Mouse (Mus musculus): ENCODE data around the gene Wnt3a.
"Not testable (repeated sequence)": the region's sequence is repeated elsewhere in the genome, so short reads cannot be mapped to it uniquely, and the experiment has no call there.

Wnt3a gene

GRCm38 (mm10) chr11:59307422-59308163 is 17.0 kb upstream of the Wnt3a start:
- peak; percentile 98 for DNase-seq

DNA sequence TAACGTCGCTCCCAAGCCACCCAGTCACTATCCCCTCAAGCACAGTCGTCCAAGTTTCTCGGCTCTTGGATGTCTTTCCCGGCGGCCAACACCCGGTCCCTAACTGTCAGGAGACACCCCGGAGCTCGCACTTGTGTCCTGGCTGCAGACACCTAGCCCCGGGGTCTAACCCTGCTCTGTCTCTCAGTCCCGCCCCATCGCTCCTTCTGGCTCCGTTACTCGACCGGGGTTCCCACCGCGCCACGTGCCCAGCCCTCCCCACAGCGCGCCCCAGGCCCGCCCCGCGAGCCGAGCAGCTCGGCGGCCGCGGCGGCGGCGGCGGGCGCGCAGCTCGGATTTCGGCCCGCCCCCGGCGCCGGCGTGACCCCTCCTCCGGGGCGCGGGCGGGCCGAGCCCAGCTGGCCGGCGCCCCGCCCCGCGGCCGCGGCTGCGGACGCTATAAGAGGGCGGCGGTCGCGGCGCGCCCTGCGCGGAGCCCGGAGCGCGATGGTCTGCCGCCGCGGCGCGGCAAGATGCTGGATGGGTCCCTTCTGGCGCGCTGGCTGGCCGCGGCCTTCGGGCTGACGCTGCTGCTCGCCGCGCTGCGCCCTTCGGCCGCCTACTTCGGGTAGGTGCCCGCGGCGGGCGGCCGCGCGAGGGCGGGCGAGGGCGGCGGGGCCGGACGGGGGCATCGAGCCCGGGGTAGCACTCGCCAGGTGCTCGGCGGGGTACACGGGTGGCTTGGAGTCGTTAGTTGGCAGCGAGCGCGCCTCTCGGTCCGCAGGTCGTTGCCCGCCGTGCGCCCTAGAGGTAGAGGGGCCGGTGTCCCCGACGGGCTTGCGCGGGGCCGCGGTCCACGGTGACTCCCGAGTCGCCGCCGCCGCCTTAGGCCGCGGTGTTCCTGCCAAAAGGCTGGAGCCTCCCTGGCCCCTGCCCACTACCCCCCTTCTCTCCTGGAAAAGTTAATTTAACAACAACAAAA is 16.2 kb upstream of the Wnt3a start, which contains the start of gene Wnt9a:
Wnt9a (plus strand) TSS at position 468 of the 961 bp plus-strand sequence.
- peak; percentile 98 for DNase-seq

DNA sequence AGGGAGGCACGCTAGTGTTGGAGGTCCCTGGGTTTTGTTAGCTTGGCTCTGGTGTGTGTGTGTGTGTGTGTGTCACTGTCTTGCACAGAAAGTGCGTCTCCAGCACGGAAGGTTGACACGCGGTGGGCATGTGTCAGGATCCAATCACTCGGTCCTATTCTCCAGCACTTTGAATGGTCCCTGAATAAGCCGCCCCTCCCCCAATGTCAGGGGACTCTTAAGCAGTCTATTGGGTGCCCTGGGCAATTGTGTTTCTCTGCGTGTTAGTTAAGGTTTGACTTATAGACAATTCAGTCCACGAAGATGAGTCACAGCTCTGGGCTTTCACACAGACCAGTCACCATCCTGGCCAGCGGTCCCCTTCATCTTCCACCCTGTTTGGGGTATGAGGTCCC is 15.3 kb upstream of the Wnt3a start:
- no peak for DNase-seq

DNA sequence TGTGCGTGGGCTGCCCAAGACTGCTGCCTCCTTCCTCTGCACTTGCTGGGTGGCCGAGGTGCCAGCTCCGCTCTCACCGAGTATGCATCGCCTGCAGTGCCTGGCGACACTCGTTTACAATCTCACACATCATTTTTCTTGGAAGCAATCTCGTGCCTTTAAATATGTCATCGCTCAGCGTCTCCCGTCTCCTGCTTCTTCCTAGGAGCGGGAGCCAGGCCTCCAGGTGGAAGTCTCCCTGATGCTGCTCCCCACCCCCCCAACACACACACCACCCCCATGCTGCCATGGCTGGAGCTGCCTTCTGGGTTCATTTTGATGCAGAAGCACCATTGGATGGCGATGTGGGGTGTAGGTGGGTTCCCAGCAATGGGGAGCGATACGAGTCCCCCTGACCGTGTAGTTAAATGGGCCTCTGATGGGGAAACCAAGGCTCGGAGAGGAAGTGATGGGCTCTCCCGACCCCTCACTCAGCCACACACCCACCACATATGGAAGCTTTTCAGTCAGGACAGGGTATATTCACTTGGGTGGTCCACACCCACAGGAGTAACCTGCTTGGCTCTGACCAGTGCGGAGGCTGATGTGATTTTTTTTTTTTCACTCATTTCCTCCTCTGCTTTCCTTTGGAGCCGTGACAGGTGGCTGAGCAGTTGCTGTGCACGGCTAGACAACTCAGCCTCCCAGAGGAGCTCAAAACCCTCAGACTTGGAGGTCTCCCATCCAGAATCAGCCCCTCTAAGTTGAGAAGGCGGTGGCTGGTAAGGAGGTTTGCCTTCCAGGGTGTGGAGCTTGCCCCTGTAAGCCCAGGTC is 14.7 kb upstream of the Wnt3a start:
- no peak for DNase-seq

DNA sequence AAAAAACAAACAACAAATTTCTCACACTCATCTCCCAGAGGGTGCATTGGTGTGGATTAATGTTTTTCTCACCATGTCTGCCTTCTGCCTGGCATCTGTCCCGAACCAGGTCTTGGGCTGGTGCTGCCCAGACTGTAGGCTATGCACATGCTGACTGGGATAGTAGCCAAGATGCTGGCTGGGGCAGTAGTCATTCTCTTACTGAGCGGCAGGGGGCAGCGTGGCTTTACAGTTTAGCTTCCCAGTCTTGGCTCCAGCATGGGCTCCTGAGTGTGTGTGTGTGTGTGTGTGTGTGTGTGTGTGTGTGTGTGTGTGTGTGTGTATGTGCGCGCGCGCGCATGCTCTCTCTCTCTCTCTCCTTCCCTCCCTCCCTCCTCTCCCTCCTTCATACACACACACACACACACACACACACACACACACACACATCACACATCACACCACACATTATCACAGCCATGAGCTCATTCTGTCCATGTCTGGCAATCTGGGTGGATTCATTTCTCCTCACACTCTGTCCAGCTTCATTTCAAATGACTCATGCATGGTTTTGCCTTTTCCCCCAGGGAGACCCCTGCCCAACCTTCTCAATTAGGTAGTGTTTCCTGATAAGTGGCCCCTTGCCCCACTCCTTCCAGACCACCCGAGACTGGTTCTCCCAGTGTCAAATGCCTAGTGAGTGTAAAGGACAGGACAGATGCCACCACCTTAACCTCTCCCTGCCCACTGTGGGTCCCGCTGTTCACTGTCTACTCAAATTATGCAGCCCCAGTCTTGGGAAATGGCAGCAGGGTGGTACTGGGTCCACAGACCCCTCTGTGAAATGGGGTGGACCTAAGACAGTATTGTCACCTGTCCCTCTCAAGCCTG is 12.4 kb upstream of the Wnt3a start:
- peak; percentile 97 for DNase-seq

DNA sequence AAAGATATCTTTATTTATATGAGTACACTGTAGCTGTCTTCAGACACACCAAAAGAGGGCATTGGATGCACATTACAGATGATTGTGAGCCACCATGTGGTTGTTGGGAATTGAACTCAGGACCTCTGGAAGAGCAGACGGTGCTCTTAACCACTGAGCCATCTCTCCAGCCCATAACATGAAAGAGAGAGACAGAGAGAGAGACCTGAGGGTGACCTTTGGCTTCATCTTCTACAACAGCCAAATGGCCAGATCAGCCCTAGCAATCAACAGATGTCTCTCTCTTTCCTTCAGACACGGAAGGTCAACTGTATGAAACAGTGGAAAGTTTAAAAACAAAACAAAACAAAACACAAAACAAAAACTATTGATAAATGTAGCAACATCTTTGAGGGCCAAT is 10.5 kb upstream of the Wnt3a start:
- not testable (repeated sequence) for DNase-seq

DNA sequence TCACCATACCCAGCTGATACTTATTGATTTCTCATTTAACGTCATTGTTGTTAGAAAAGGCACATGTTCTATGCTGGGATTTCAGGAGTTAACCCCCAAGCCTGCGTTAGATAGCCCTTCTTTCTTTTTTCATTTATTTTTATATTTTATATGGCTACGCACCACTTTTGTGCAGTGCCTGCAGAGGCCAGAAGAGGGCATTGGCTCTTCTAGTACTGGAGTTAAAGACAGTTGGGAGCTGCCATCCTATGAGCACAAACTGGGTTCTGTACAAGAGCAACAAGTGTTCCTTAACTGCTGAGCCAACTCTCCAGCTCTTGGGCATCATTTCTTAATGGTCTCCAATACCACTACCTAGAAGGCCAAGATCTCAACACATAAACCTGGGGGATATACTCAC is 9.6 kb upstream of the Wnt3a start:
- DNase-seq, result no peak

GRCm38 (mm10) chr11:59297941-59298340 is 7.4 kb upstream of the Wnt3a start:
- DNase-seq, result no peak

DNA sequence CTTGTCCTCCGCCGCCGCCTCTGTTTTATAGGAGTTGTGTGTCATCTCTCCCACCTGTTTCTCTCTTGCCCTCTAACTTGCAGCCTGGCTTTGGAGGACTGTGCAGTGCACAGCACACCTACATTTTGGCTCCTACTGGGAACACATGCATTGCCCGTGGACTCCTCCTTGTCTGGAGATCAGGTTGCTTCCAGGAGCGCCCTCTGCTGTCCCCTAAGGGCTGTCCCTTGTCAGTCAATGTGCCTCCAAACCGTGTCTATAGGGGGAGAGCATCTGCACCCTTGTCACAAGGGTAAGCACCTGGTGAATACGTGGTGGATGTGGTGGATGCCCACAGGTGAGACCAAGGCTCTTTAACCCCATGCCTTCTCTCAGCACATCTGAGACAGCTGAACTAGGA is 3.1 kb upstream of the Wnt3a start:
- no peak for DNase-seq

GRCm38 (mm10) chr11:59289706-59290105 is 846 bp downstream of the Wnt3a start:
- no peak for DNase-seq

DNA sequence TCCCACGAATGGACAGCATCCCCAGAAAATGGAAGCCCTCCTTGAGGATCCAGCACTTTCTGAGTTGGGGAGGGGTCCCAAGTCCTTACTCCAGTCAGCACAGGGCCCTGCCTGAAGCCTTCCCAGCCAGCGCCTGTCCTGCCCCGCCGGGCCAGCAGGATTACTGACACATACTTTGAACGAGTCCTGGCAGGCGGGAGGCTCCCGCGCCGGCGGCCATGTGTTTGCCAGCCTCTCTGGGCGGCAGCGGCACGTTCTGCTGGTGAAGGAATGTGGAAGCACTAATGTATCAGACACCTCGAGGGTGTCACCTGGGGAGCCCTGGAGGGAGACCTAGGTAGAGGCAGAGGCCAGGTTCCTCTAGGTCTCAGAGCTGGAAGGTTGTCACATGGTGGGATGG is 6.4 kb downstream of the Wnt3a start:
- DNase-seq, result no peak

- peak; percentile 96 for DNase-seq
Measured at GRCm38 (mm10) chr11:59282933-59283332, 7.6 kb downstream of the Wnt3a start.

DNA sequence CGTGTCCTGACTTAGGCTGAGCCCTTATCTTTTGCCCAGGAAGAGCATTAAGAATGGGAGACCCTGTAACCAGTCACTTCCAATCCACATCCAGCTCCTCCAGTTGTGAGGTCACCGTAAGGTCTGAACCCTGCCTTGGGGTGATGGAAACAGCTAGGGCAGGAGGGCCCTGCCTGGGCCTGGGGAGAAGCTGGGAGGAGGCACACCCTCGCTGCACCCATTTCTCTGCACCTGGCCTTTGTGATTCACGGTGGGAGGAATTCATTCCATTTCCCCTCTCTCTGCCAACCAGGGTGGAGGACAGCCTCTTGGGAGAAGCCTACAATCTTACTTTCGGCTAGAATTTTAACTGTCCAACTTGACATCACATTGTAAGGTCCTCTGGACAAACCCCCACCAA is 8.4 kb downstream of the Wnt3a start:
- no peak for DNase-seq

DNA sequence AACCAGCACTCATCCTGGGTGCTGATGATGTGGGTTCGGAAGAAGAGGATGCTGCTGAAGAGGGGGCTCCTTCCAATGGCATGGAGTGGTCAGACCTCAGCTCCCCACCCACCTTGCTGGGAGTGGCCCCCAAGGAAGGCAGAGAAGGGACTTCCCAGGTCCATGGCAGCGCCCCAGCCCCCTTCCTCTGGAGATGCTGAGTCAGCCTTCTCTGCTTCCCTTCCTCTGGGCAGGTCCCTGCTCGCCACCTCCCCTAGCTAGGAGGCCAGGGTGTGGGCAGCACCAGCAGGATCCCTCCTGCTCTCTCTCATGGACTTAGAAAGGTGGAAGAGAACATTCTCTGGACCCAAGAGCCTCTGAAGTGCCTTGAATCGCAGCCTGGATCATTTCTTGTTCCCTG is 12.5 kb downstream of the Wnt3a start:
- no peak for DNase-seq

DNA sequence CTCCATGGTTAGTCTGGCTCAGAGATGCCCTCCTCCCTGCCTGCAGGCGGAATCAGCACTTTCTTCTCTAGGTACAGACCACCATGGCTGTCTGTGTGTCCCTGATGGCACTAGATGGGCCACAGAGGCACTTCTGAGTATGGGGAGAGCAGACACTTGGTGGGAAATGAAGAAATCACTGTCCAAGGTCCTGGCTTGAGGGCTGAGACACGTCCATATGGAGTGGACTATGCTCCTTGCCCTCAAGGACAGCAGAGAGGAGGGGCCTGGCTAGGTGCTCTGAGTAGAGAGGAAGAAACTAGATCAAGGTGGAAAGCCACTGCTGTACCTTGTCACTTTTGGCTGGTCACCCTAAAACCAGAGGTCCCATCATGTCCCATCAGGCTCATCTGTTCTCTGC is 13.7 kb downstream of the Wnt3a start:
- DNase-seq, result no peak

- DNase-seq, result no peak
Measured at GRCm38 (mm10) chr11:59274184-59274583, 16.4 kb downstream of the Wnt3a start.

DNA sequence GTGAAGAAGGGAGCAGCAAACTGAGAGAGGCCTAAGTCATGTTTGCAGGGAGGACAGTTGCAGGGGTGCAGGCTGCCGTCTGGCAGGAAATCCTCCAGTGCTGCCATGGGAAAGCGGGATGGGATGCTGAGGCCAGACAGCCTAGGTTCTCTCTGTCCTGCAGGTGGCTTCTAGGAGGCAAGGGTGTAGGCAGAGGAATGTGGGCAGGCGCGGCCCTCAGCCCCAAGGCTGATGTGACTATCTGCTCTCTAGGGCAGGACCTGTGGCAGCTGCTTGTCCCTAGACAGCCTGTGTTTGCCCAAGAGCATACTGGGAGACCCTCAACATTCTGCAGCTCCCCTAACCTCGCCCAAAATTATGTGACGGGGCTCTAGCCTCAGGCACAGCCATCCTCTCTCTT is 23.8 kb downstream of the Wnt3a start:
- DNase-seq, result no peak

DNA sequence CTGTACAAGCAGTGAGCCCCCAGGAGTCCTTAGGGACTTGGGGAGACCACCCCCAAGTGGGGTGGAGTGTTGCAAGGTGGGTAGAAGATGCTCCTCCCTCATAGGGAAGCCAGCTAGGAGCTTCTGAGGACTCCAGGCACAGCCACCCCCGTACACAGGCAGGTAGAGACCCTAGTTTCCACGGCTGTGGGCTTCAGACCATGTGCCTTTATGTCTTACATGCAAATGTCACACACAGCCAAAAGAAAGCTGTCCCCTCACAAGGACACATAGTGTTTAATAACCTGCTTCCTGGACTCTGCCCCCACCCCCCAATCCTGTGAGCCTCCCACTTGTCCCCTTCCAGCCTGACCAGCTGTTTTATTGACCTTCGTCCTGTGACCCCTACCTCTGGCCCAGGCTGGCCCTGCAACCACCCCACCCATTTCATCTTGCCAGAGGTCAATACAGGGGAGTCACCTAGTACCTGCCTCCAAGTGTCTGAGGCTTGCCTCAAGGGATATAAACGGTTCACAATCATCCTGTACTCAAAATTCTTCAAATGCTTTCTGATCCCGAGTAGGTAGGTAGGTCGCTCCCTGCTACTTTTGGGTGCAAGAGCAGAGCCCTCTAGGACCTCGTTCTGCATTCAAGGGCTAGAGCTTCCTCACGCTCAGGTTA is 25.3 kb downstream of the Wnt3a start:
- no peak for DNase-seq

DNA sequence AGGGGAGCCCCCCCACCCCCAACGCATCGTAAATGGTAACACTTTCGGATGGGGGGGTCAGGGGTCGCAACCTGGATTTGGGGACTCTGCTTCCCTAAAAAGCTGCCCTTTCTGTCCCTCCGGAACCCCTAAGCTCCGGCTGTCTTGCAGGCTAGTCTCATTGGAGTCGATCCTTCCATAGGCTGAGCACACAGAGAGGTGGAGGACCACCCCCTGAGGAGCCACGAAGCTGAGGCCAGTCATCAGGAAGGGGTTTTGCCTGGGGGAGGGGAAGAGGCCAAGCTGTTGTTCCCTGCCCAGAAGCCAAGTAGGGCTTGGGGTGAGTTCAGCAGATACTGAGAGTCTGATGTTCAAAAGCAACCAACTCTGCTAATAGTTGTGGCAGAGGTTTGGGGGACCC is 26.0 kb downstream of the Wnt3a start:
- DNase-seq, result no peak

GRCm38 (mm10) chr11:59263870-59264563 is 26.5 kb downstream of the Wnt3a start:
- no peak for DNase-seq

DNA sequence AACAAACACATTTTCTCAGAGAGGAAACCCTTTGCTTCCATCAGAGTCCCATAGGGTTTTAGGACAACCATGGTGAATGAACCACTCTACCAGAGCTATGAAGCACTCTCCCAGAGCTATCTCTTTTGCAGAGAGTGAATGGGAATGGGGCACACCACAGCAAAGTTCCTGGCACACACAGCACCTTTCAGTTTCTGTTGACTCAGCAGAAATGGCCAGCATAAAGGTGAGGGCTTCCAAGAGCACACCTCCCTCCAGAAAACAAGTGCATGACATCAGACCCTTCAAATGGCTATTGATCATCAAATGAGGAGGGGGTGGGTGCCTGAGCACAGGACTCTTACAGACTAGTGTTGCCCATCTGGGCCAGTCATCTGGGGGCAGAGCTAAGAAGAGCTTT is 28.2 kb downstream of the Wnt3a start:
- DNase-seq, result no peak

Measured in heart, adult 11 months (tissue).